Mouse (Mus musculus) gastrocnemius, postnatal 25 days (tissue): Measurements from ENCODE around the gene Pcx. TPM values are rescaled to one million over a fixed set of nuclear protein-coding genes. Genes with fewer than 3 reads are reported as not detected.
A peak's percentile ranks its signal among the peaks of the same experiment; 100 is the strongest.

Experiments
- DNase-seq: peaks from one replicate; pipeline ENCODE4 v3.0.0; 2022
- total RNA-seq, 2 experiments: library from RNA; stranded (reverse); gene quantifications; 1 replicate in 1 of 2; 2 replicates in 1 of 2; pipeline ENCODE4 v1.2.3; 2021

Pcx gene
- total RNA-seq, 2 experiments from 2014 or later: 44.6 to 59.3 TPM

- DNase-seq: no peak
Measured at GRCm38 (mm10) chr19:4496535-4497262, 13.6 kb upstream of the Pcx start.

DNA sequence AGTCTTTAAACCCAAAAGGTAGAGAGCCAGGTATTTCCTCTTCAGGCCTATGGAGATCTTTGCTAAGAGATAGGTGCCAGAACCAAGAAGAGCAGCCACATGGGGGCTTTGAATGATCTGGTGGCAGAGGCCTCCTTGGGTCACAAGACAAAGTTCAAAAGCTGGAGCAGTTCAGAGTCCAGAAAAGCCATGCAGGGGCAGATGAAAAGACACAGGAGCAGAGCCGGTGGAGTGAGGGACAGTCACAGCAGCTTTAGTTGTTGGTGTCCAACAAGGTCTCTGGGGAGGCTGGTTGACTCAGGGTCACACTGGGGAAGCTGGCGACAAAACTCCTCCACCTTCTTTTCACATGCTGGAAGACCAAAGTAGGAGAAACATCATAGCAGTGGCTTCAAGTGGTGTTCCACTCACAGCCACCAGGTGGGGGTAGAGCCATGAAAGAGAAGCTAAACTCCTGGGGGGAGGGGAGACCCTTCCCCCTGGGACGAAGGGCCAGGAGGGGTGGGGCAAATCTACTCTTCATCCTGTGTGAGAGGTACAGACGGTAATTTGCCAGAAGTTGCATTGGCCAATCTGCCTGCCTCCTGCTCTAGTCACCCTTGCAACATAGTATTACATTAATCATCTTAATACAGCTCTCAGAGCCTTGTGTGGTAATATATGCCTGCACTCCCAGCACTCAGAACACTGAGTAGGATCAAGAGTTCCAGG, 12.9 kb upstream of the Pcx start:
- peak; percentile 38 for DNase-seq

- no peak for DNase-seq
Measured at GRCm38 (mm10) chr19:4498062-4498933, 12.0 kb upstream of the Pcx start, which contains the start of gene 2010003K11Rik. Gene 2010003K11Rik, minus strand, starts transcription at chr19:4498583.

- no peak for DNase-seq
Measured at GRCm38 (mm10) chr19:4502701-4503100, 7.6 kb upstream of the Pcx start.

DNA sequence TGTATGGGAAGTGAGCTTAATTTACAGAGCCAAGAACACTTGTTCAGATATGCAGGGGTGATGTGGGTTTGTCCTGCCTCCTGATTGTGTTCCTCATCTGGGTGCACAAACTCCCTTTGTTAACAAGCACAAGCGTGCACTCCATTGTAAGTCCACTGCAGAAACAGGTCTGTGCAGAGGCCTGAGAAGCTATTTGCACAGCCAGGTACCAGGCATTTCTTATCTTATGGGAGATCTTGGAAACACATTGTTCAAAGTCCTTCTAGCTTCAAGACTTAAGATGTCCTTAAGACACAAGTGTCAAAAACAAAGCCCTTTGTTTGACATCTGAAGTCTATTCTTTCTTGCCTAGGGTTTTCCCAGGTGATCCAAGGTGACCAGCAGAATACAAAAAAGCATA, 5.4 kb upstream of the Pcx start:
- no peak for DNase-seq

DNA sequence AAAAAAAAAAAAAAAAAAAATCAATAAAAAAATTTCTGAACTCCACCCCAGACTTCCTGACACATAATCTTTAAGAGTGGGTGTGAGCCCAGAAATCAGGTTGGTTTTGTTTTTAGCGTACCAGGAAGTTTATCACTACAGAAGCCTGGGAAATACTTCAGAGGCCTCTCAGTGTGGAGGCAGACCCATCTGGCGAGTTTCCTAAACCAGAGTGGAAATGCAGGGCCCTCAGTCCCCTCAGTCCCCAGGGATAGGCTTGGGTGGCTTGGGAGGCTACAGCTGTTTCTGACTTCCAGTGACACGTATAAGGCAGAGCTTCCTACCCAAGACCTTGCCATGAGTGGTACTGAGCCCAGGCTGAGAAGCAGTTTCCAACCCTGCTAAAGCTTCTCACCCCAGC, 2.5 kb upstream of the Pcx start:
- no peak for DNase-seq

DNA sequence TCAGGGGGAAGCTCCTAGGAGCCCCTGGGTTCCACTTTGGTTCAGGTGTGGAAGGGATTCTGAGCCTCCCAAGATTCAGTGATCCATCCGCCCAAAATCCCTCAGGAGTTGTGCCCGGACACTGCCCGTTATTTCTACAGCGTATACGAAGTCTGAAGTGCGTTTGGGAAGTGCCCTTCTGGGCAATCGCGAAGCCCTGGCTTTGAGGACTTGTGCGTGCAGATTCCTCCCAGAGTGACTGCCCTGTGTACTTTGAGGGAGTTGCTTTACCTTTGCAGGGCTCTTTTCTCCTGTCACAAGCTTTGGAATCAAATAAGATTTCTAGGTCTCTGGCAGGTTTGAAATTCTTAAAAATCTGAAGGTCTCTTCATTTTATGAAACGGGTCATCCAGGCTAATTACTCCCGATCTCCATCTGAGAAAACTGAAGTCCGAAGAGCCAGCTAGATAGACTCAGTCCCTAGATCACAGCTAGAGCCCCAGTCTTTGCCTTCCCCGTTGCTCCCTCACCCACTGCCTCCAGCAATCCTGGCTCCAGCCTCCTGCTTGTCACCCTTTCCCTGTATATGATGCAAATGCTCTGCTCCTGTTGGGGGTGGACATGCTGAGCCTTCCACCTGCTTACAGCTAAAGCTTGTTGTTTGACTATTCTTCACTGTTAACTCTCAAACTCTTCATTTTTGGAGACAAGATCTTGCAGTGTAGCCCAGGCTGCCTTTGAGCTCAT, 1.0 kb downstream of the Pcx start:
- no peak for DNase-seq

GRCm38 (mm10) chr19:4513236-4513858, 3.1 kb downstream of the Pcx start:
- no peak for DNase-seq

DNA sequence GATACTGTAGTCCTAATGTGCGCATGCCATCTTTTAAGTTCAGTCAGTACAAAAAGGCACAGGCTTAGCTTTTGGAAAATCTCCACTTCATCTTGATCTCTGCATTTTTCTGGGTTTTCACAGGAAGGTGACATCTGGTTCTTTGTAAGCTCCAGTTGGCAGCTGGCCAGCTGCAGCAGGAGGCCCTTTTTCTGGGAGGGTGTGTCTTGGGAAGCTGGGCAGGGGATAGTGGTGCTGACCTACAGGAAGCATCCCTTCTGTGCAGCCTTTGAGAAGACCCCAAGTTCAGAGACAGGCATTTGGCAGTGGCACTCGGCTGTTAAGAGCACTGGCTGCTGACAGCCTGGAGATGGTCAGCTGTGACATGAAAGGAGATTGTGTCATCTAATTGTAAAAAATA, 5.5 kb downstream of the Pcx start:
- no peak for DNase-seq

DNA sequence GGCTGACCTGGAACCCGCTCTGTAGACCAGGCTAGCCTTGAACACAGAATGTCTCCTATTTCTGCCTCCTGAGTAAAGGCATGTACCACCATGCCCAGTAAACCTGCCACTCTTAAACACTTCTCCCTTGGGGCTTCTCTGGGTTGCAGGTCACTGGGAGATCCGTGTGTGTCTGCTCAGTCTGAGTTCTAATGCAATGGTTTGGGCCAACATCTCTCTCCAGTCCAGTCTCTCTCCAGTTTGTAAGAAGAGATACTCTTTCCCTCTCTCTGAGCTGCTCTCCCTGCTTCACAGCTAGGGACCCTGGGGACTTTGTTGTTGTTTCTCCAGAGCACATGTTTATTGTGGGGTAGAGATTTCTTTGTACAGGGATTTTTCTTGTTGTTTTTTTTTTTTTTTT, 6.0 kb downstream of the Pcx start:
- DNase-seq: no peak

- peak; percentile 28 for DNase-seq
Measured at GRCm38 (mm10) chr19:4517483-4517882, 7.2 kb downstream of the Pcx start.

GRCm38 (mm10) chr19:4521426-4522050, 11.3 kb downstream of the Pcx start:
- DNase-seq: no peak

DNA sequence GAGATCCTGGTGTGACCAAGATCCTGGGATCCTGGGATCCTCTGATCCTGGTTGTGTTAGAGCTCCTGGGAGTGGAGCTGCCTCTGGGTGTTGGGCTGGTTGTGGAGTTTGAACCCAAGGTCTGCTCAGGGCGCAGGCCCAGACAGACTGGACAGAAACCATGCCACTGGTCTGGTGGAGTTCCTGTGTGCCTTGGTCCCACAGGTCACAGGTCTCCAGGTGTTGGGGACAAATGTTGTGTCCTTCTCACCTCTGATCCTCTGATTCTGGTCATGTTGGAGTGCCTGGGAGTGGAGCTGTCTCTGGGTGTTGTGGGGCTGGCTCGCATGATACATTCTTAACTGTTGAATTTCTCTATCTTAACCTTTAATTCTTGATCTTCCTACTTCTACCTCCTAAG, 24.4 kb downstream of the Pcx start:
- DNase-seq: no peak

DNA sequence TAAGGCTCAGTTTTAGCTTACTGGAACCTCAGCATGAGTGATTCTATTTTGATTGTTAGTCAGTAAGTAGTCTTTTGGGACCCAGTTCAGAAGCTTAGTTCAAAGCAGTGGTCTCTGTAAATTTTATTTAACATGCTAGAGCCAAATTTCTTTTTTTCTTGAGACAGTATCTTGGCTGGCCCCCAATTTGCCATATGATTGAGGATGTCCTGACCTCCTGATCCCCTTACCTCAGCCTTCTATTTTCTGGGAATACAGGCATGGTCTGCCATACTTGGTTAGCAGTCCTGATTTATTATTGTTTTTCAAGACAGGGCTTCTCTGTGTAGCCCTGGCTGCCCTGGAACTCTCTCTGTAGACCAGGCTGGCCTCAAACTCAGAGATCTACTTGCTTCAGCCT, 25.6 kb downstream of the Pcx start:
- no peak for DNase-seq

DNA sequence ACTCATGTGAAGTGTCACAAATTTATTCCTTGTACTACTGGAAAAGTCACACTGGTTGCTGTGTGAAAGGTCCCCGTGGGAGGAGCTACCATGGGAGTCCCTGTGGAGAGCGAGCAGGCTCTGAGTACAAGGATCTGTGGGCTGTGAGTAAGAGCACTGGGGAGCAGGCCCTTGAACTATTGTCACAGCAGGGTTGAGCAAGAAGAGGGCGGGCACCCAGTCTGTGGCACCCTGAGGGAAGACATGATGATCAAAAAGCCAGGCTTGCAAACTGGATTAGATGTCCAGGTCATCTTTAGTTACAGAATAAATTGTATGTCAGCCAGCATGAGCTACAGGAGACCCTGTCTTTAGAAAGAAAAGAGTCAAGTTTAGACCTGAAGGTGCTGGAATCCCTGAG, 26.3 kb downstream of the Pcx start:
- DNase-seq: no peak

DNA sequence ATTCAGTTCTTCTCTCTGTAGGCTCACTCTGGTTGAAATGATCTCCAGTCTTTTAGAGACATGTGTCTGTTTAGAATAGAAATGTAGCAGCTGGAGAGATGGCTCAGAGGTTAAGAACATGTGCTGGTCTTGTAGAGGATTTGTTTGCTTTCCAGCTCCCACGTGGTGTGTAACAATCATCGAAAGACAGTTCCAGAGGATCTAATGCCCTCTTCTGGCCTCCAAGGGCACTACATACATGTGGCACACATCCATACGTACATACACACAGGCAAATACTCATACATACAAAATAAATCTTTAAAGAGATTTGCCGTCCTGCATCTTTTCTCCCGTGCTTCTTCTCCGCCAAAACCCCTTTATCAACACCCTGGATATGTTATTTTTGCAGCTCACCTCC, 30.0 kb downstream of the Pcx start:
- DNase-seq: no peak

DNA sequence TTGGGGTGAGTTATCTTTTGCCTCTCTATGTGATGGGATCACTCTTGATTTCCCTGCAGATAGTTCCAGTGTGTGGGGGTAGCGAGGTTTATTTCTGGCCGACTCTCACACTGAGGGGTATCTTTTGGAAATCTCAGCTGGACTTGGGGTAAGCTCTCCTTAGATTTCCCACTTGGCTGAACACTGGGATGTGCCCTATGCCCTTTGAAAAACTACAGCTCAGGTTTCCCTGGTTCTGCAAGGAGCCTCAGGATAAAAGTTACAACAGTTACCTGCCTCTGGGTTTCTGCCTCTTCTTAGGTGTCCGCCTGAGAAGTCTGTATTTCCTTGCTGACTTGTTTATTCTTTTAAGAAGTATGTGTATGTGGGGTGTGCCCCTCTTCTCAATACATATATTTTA, 30.7 kb downstream of the Pcx start:
- DNase-seq: no peak

GRCm38 (mm10) chr19:4542081-4542480, 31.8 kb downstream of the Pcx start:
- DNase-seq: no peak

- no peak for DNase-seq
Measured at GRCm38 (mm10) chr19:4545091-4545490, 34.8 kb downstream of the Pcx start.

DNA sequence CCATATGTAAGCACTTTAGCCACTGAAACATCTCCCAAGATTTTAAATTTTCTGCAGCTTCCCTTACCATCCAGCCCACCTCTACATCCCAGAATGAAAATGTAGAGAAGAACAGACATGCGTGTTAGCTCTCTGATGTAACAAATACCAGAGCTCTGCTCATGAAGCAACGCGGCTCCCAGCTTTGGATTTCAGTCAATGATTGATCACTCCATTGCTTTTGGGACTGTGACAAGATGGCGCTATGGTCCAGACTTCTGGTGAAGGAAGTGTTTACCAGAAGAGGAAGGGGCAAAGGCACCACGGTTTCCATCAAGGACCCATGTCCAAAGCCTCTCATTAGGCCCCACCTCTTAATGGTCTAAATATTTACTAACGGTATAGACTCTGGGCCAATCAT, 35.6 kb downstream of the Pcx start:
- no peak for DNase-seq

- DNase-seq: no peak
Measured at GRCm38 (mm10) chr19:4547801-4548200, 37.5 kb downstream of the Pcx start.
